Mouse (Mus musculus) liver, embryonic 14.5 days (tissue): ENCODE data around the gene Mterf4. TPM values are rescaled to one million over a fixed set of nuclear protein-coding genes. Genes with fewer than 3 reads are reported as not detected.

Experiments used
- ATAC-seq: fragments of 200-750 bp; cut with Nextera tagmentation; 2 replicates; pipeline ENCODE4 v1.8.0; 2017; ENCODE audit warnings: moderate number of reproducible peaks, mild to moderate bottlenecking, moderate library complexity; ENCODE audit not compliant: insufficient read depth
- DNase-seq, 3 experiments: peaks; one replicate each; pipeline ENCODE4 v3.0.0-alpha.2; 2012 to 2013; ENCODE audit warnings: low read depth in 3 of 3, low spot score in 3 of 3
- H3K27ac ChIP-seq: fragments of 300-500 bp; sonication (generic); 2 replicates; pipeline ENCODE4 v1.5.1; 2014; ENCODE audit warnings: moderate library complexity, mild to moderate bottlenecking, control low read depth, inconsistent platforms
- H3K27me3 ChIP-seq: fragments of 300-500 bp; sonication (generic); 2 replicates; pipeline ENCODE4 v1.6.1; 2014; ENCODE audit warnings: mild to moderate bottlenecking, low read length, moderate library complexity; ENCODE audit not compliant: control insufficient read depth, insufficient read depth
- H3K36me3 ChIP-seq: fragments of 300-500 bp; sonication (generic); replicated peaks from 2 replicates; pipeline ENCODE4 v1.6.1; 2014; ENCODE audit warnings: low read depth; ENCODE audit not compliant: control insufficient read depth, insufficient read depth
- H3K4me1 ChIP-seq, 2 experiments: fragments of 200-500 bp in 1 of 2; fragments of 300-500 bp in 1 of 2; sonication (generic) in 1 of 2; replicated peaks; 2 replicates each; pipeline ENCODE4 v1.6.1; 2012 to 2014; ENCODE audit warnings: antibody characterized with exemption in 1 of 2, inconsistent platforms in 1 of 2, low read length in 1 of 2; ENCODE audit not compliant: control insufficient read depth in 2 of 2, insufficient read depth in 2 of 2
- H3K4me2 ChIP-seq: fragments of 300-500 bp; sonication (generic); 2 replicates; pipeline ENCODE4 v1.6.1; 2014; ENCODE audit warnings: low read depth, mild to moderate bottlenecking, control low read depth, moderate library complexity
- H3K4me3 ChIP-seq, 2 experiments: fragments of 200-500 bp in 1 of 2; fragments of 300-500 bp in 1 of 2; sonication (generic) in 1 of 2; 2 replicates each; pipeline ENCODE4 v1.5.1; 2012 to 2014; ENCODE audit warnings: low read depth in 2 of 2, low read length in 2 of 2, mild to moderate bottlenecking in 2 of 2, control low read depth in 1 of 2, inconsistent platforms in 1 of 2, moderate library complexity in 1 of 2; ENCODE audit not compliant: insufficient read depth in 1 of 2
- H3K9ac ChIP-seq: fragments of 300-500 bp; sonication (generic); replicated peaks from 2 replicates; pipeline ENCODE4 v1.6.1; 2014; ENCODE audit warnings: mild to moderate bottlenecking, control low read depth, moderate library complexity
- H3K9me3 ChIP-seq: fragments of 300-500 bp; sonication (generic); 2 replicates; pipeline ENCODE4 v1.6.1; 2016; ENCODE audit warnings: low read length, mixed read lengths; ENCODE audit not compliant: control insufficient read depth
- CTCF ChIP-seq: IDR thresholded peaks from 2 replicates; pipeline ENCODE4 v1.5.1; 2016; ENCODE audit warnings: antibody characterized with exemption, low read depth, control low read depth
- EP300 ChIP-seq: IDR thresholded peaks from 2 replicates; pipeline ENCODE4 v1.6.1; 2016; ENCODE audit warnings: antibody characterized with exemption, low read depth
- whole genome bisulfite sequencing: fragments of 180-500 bp; shearing (Covaris S2); extraction: QIAGEN DNeasy Blood & Tissue Kit; methylation state at CpG from one replicate; pipeline ENCODE4 v1.1.7; 2014; ENCODE audit not compliant: insufficient replicate concordance; 5-methylcytosine and 5-hydroxymethylcytosine counted together
- polyA plus RNA-seq, 2 experiments: library from polyadenylated mRNA; depleted of rRNA in 1 of 2; stranded (reverse) in 1 of 2; unstranded in 1 of 2; fragments of >200 nt; fragmentation: Nextera tagmentation in 1 of 2; extraction: Ambion mirVana in 1 of 2; gene quantifications; 2 replicates each; pipeline versions ENCODE4 v1.2.1 to v1.2.3; 2012 to 2014

Gene Mterf4
- polyA plus RNA-seq, 2 experiments = 7.6 to 8.0 TPM

DNA sequence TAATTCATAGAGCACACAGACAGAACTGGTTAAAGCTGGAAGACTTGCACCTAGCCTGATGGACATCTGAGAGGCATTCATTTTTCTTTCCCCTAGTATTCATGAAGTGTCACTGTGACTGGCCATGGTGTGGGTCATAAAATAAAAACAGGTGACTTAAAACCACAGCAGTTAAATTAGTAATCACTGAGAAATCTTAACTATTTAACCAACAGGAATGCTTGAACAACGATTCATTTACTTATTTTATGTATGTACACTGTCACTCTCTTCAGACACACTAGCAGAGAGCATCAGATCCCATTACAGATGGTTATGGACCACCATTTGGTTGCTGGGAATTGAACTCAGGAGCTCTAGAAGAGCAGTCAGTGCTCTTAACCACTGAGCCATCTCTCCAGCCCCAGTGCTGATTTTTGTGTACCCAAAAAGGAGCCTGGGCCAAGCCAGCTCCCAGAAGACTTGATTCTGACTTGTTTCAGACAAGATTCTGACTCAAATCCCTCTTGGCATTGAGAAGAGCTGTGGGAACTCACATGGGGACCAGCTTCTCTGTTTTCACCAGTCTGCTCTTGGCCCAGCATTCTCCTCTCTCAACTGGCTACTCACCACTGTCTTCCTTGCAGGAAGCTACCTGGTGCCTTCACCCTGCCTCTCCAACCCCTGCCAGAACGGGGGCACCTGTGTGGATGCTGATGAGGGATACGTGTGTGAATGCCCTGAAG, 35.0 kb downstream of the Mterf4 start:
- DNase-seq (no peak), ATAC-seq (no peak)
- TF ChIP-seq EP300 = no peak
- TF ChIP-seq CTCF = no peak
- Histone ChIP-seq H3K4me1 (no peaks in the 10 kb centered on the region), H3K27me3 (no peaks in the 10 kb centered on the region), H3K36me3 (no peaks in the 10 kb centered on the region), H3K9me3 (no peaks in the 10 kb centered on the region), H3K4me3 (no peak overlapping the region), H3K9ac (no peak overlapping the region), H3K4me2 (no peak overlapping the region), H3K27ac (no peak overlapping the region)
- WGBS = 31% methylated on average over 3 of the region's 3 CpGs

DNA sequence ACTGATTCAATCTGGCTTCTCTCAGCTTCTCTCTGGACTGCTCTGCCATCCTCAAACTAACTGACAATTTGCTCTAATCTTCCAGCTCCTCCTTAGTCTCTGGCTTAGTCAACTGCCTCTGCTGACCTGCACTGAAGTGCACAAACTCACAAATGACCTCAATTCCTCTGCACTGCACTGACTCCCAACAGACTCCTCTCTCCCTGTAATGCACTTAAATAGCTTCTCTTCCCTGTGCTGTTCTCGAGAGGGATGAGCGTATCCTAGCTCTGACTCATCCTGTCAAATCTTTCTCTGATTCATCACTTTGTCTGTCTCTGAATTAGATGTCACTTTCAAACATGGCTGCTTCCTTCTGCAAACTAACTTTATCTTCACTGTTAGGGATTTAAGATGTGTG, 37.5 kb downstream of the Mterf4 start:
- 69% methylated on average over 2 of the region's 2 CpGs for WGBS
- Histone ChIP-seq H3K36me3 (no peaks in the 10 kb centered on the region), H3K9me3 (no peaks in the 10 kb centered on the region), H3K9ac (no peak overlapping the region), H3K27me3 (no peaks in the 10 kb centered on the region), H3K4me2 (no peak overlapping the region), H3K4me3 (no peak overlapping the region), H3K27ac (no peak overlapping the region), H3K4me1 (no peaks in the 10 kb centered on the region)
- DNase-seq (no peak), ATAC-seq (no peak)
- no peak for TF ChIP-seq EP300
- no peak for TF ChIP-seq CTCF

- no peak overlapping the region for H3K4me3 ChIP-seq
- H3K27me3 ChIP-seq = no peaks in the 10 kb centered on the region
- TF ChIP-seq CTCF = no peak
- TF ChIP-seq EP300 = no peak
- H3K36me3 ChIP-seq = no peaks in the 10 kb centered on the region
- no peaks in the 10 kb centered on the region for H3K4me1 ChIP-seq
- no peak overlapping the region for H3K9ac ChIP-seq
- ATAC-seq (no peak), DNase-seq (no peak)
- no peak overlapping the region for H3K4me2 ChIP-seq
- H3K27ac ChIP-seq = no peak overlapping the region
- WGBS = 42% methylated on average over 3 of the region's 3 CpGs
- no peaks in the 10 kb centered on the region for H3K9me3 ChIP-seq
These were observed 38.5 kb downstream of the Mterf4 start for GRCm38 (mm10) chr1:93267207-93267606.

GRCm38 (mm10) chr1:93257560-93257959, 48.2 kb downstream of the Mterf4 start:
- Histone ChIP-seq H3K36me3 (no peaks in the 10 kb centered on the region), H3K9ac (no peak overlapping the region), H3K4me1 (no peaks in the 10 kb centered on the region), H3K27ac (no peak overlapping the region), H3K4me2 (no peak overlapping the region), H3K27me3 (no peaks in the 10 kb centered on the region), H3K9me3 (no peaks in the 10 kb centered on the region), H3K4me3 (no peak overlapping the region)
- TF ChIP-seq EP300 (no peak), CTCF (no peak)
- no peak for ATAC-seq
- no peak for DNase-seq
- 67% methylated on average over 1 of the region's 1 CpGs for WGBS

- Histone ChIP-seq H3K36me3 (no peaks in the 10 kb centered on the region), H3K27ac (no peak overlapping the region), H3K27me3 (no peaks in the 10 kb centered on the region), H3K9me3 (no peaks in the 10 kb centered on the region), H3K4me2 (no peak overlapping the region), H3K4me3 (no peak overlapping the region), H3K9ac (no peak overlapping the region), H3K4me1 (no peaks in the 10 kb centered on the region)
- 67% methylated on average over 7 of the region's 7 CpGs for WGBS
- DNase-seq = no peak
- no peak for TF ChIP-seq CTCF
- no peak for TF ChIP-seq EP300
- no peak for ATAC-seq
These were observed 50.0 kb downstream of the Mterf4 start for GRCm38 (mm10) chr1:93255761-93256160.
